Mouse (Mus musculus) midbrain, embryonic 13.5 days (tissue): ENCODE results near the gene Mylk. TPM values are rescaled to one million over a fixed set of nuclear protein-coding genes. Genes with fewer than 3 reads are reported as not detected.

Source experiments
- ATAC-seq: fragments of 200-750 bp; cut with Nextera tagmentation; 2 replicates; pipeline ENCODE4 v1.8.0; 2017; ENCODE audit warnings: mild to moderate bottlenecking, moderate TSS enrichment, moderate library complexity
- H3K27ac ChIP-seq: fragments of 300-500 bp; sonication (generic); 2 replicates; pipeline ENCODE4 v1.5.1; 2015; ENCODE audit warnings: inconsistent platforms, mild to moderate bottlenecking, moderate library complexity
- H3K27me3 ChIP-seq: fragments of 300-500 bp; sonication (generic); 2 replicates; pipeline ENCODE4 v1.6.1; 2015; ENCODE audit warnings: mild to moderate bottlenecking, inconsistent platforms
- H3K36me3 ChIP-seq: fragments of 300-500 bp; sonication (generic); 2 replicates; pipeline ENCODE4 v1.6.1; 2015; ENCODE audit warnings: mild to moderate bottlenecking, inconsistent platforms
- H3K4me1 ChIP-seq: fragments of 300-500 bp; sonication (generic); replicated peaks from 2 replicates; pipeline ENCODE4 v1.6.1; 2015; ENCODE audit warnings: inconsistent platforms
- H3K4me2 ChIP-seq: fragments of 300-500 bp; sonication (generic); replicated peaks from 2 replicates; pipeline ENCODE4 v1.6.1; 2015; ENCODE audit warnings: moderate library complexity, mild to moderate bottlenecking, inconsistent platforms
- H3K4me3 ChIP-seq: fragments of 300-500 bp; sonication (generic); replicated peaks from 2 replicates; pipeline ENCODE4 v1.5.1; 2015; ENCODE audit warnings: mild to moderate bottlenecking, inconsistent platforms
- H3K9ac ChIP-seq: fragments of 300-500 bp; sonication (generic); replicated peaks from 2 replicates; pipeline ENCODE4 v1.6.1; 2015; ENCODE audit warnings: mild to moderate bottlenecking, inconsistent platforms
- H3K9me3 ChIP-seq: fragments of 300-500 bp; sonication (generic); 2 replicates; pipeline ENCODE4 v1.6.1; 2016; ENCODE audit warnings: mild to moderate bottlenecking, inconsistent platforms
- WGBS: fragments of 180-500 bp; shearing (Covaris S2); methylation state at CpG from one replicate; pipeline ENCODE4 v1.1.7; 2015; 5-methylcytosine and 5-hydroxymethylcytosine counted together
- polyA plus RNA-seq: library from polyadenylated mRNA; unstranded; fragments of >200 nt; fragmentation: Nextera tagmentation; extraction: Ambion mirVana; gene quantifications from 2 replicates; pipeline ENCODE4 v1.2.1, GENCODE M21; 2015

Mylk gene
- polyA plus RNA-seq, 1 experiment from 2014 or later: 3.7 TPM

DNA sequence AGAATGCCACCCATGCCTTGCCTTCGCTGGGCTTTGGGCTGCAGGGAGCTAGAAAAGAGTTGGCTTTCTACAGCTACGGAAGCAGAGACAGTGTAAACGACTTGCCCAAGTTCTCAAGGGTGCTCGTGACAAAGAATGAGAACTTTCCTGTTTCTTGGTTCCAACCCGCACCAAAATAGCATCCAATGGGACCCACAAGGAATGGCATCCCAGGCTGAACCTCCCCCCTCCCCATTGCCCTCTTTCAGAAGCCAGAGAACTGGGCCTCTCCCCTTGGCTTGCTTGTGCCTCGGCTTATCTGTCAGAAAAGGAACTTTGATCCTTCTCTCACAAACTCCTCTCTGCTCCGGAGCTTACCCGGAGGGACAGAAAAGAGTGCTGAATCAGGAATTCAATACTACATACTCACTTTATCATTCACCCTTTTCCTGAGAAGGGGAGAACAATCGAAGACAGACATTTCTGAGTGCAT, 191.4 kb downstream of the Mylk start:
- ATAC-seq: no peak
- no peak overlapping the region for H3K9ac ChIP-seq
- H3K27me3 ChIP-seq: no peaks in the 10 kb centered on the region
- no peak overlapping the region for H3K4me3 ChIP-seq
- no peaks in the 10 kb centered on the region for H3K9me3 ChIP-seq
- H3K4me2 ChIP-seq: no peak overlapping the region
- no peaks in the 10 kb centered on the region for H3K36me3 ChIP-seq
- no peak overlapping the region for H3K27ac ChIP-seq
- 55% methylated on average over 9 of the region's 9 CpGs for WGBS
- 0 out of 2 replicates have a peak, but pooled peaks cover 15% of the 10 kb centered on the region for H3K4me1 ChIP-seq

DNA sequence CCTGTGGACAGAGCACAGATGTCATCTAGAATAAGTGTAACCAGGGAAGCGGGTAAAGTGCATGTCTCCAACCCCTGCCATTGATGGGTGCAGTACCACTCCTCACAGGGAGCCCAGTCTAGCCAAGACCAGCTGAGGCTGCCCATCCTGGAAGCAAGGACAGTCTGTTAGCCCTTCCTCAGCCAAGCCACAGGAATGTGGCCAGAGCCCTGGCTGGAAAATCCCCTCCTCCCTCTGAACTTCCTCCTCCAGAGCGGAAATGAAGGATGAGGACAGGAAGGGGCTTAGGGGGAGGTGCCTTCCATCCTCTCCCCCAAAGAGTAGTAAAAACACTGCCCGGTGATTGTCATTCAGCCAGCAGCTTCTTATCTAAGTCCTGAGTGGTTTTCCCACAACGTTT, 192.6 kb downstream of the Mylk start:
- 0 out of 2 replicates have a peak, but pooled peaks cover 15% of the 10 kb centered on the region for H3K4me1 ChIP-seq
- H3K27me3 ChIP-seq: no peaks in the 10 kb centered on the region
- H3K4me2 ChIP-seq: no peak overlapping the region
- ATAC-seq: no peak
- H3K9ac ChIP-seq: no peak overlapping the region
- H3K27ac ChIP-seq: no peak overlapping the region
- WGBS: 58% methylated on average over 4 of the region's 4 CpGs
- H3K9me3 ChIP-seq: no peaks in the 10 kb centered on the region
- no peak overlapping the region for H3K4me3 ChIP-seq
- H3K36me3 ChIP-seq: no peaks in the 10 kb centered on the region

DNA sequence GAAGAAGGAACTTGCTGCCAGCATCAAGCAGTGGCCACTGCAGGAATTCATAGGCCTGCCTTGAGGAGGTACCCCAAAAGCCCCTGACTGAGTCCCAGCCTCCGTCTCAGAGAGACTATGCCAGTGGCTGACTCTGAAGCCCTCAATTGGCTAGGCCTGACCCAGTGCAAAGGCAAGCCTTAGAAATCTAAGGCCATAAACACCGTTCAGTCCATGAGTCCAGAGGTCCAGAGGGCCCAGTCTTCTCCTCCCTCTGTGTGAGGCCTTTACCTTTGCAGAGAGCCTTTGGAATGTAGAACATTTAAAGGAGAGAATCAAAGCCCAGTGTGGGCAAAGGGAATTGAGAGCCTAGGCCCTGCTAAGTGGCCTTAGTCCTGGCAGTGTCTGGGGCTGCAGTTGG, 193.2 kb downstream of the Mylk start:
- Histone ChIP-seq H3K27ac (no peak overlapping the region), H3K9me3 (no peaks in the 10 kb centered on the region), H3K9ac (no peak overlapping the region), H3K36me3 (no peaks in the 10 kb centered on the region), H3K4me1 (0 out of 2 replicates have a peak, but pooled peaks cover 15% of the 10 kb centered on the region), H3K4me3 (no peak overlapping the region), H3K4me2 (no peak overlapping the region), H3K27me3 (no peaks in the 10 kb centered on the region)
- ATAC-seq: no peak
- 87% methylated on average over 2 of the region's 2 CpGs for WGBS

DNA sequence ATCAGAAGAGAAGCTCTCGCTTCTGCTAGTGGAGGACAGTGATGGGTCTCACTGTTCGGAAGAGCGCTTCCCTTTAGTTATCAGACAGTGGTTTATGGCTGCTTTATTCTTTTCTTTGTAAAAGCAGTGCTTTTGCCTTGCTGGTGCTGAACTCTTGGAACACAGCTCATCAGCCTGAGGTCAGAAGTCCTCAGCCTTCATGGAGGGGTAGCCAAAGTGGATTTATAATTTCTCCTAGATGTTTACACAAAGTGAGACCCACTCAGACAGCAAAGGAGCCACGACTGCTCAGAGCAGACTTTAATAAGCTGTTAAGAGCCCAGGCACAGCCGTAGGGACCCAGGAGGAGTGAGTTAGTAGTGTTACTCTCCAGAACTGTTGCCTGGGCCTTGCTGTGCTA, 194.9 kb downstream of the Mylk start:
- Histone ChIP-seq H3K4me2 (no peak overlapping the region), H3K4me1 (0 out of 2 replicates have a peak, but pooled peaks cover 10% of the 10 kb centered on the region), H3K27me3 (no peaks in the 10 kb centered on the region), H3K9me3 (no peaks in the 10 kb centered on the region), H3K36me3 (no peaks in the 10 kb centered on the region), H3K4me3 (no peak overlapping the region), H3K9ac (no peak overlapping the region), H3K27ac (no peak overlapping the region)
- ATAC-seq: no peak
- WGBS: 83% methylated on average over 5 of the region's 5 CpGs

DNA sequence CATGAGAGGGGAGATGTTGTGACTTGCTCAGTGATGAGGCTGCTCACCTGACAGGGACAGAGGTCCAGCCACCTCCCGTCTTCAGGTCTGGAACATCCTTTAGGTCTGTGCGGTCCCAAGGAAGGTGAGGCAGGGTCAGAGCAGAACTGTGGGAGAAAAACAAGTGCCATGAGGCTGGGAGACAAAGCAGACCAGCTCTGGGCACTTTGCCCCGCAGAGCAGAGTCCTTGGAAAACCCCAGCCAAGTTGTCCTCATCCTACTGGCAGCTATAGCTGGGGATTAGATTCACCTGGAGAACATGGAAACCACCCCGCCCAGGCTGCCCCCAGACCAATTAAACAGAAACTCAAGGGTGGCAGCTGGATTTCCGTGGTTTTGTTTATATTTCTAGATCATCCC, 195.4 kb downstream of the Mylk start:
- 0 out of 2 replicates have a peak, but pooled peaks cover 10% of the 10 kb centered on the region for H3K4me1 ChIP-seq
- no peaks in the 10 kb centered on the region for H3K36me3 ChIP-seq
- H3K9ac ChIP-seq: no peak overlapping the region
- no peak for ATAC-seq
- H3K4me3 ChIP-seq: no peak overlapping the region
- H3K9me3 ChIP-seq: no peaks in the 10 kb centered on the region
- WGBS: 86% methylated on average over 5 of the region's 5 CpGs
- H3K4me2 ChIP-seq: no peak overlapping the region
- no peaks in the 10 kb centered on the region for H3K27me3 ChIP-seq
- H3K27ac ChIP-seq: no peak overlapping the region

DNA sequence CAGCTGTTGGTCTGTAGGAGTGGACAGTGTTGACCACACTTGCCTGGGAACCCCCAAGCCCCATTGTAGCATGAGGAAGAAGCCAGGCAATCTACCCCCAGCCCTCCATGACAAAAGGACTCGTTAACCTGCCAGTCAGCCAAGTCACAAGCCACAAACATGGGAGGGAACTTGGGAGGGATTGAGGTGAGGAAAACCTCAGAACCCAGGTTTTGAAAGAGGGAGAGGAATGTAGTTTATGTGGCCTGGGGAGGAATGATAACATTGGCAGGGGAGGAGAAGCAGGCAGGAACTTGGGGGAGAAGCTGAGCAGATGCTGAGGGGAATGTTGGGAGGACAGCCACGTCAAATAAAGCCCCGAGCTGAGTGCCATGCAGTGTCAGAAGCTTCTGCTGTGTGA, 196.9 kb downstream of the Mylk start:
- Histone ChIP-seq H3K27ac (no peak overlapping the region), H3K4me1 (0 out of 2 replicates have a peak, but pooled peaks cover 4% of the 10 kb centered on the region), H3K9me3 (no peaks in the 10 kb centered on the region), H3K27me3 (no peaks in the 10 kb centered on the region), H3K36me3 (no peaks in the 10 kb centered on the region), H3K9ac (no peak overlapping the region), H3K4me3 (no peak overlapping the region), H3K4me2 (no peak overlapping the region)
- ATAC-seq: no peak
- 64% methylated on average over 3 of the region's 3 CpGs for WGBS

DNA sequence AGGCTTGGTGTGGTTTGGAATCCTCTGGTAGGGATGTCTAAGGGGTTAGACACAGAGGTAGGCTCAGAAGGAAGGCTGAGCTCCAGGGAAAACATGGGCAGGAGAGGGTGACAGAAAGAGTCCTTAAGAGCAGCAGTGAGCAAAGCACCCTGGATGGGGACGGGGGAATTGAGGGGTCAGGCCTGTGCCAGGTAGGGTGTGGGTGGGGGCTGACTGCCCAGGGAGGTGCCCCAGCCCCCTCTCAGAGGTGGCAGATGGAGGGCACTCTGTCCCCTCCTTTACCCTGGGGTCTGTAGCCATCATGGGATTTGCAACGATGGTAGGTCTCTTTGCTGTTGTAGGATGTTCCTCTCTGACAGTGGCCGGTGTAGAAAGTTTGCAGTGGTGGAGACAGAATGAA, 201.3 kb downstream of the Mylk start:
- WGBS: 99% methylated on average over 3 of the region's 3 CpGs
- H3K9ac ChIP-seq: no peak overlapping the region

DNA sequence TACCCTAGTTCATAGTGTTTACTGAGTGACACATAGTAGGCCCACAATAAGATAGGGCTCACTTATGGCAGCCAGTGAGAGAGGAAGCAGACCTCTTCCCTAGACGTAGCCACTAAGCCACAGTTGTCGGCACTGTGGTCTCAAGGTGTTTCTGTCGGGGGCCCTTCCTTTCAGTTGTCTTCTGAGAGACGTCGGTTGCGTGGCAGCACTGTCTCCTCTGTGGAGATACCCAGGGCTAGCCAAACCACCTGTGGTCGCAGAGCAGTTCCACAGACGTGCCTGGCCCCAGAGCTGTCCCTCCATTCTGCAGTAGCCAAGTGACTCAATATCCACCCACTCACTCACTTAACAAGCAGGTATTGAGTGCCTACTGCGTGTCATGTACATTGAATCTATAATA, 205.9 kb downstream of the Mylk start:
- Histone ChIP-seq H3K9me3 (no peaks in the 10 kb centered on the region), H3K27ac (no peak overlapping the region), H3K4me2 (no peak overlapping the region), H3K36me3 (no peaks in the 10 kb centered on the region; the same call in 1 of the 2 replicates), H3K4me3 (no peak overlapping the region), H3K9ac (no peak overlapping the region), H3K4me1 (no peaks in the 10 kb centered on the region), H3K27me3 (no peaks in the 10 kb centered on the region)
- WGBS: 88% methylated on average over 9 of the region's 9 CpGs
- no peak for ATAC-seq

More for the DNA sequence above, 201.3 kb downstream of the Mylk start:
- no peak for ATAC-seq
- Histone ChIP-seq H3K4me3 (no peak overlapping the region), H3K4me1 (no peaks in the 10 kb centered on the region), H3K36me3 (no peaks in the 10 kb centered on the region), H3K4me2 (no peak overlapping the region), H3K27ac (no peak overlapping the region), H3K27me3 (no peaks in the 10 kb centered on the region), H3K9me3 (no peaks in the 10 kb centered on the region)

DNA sequence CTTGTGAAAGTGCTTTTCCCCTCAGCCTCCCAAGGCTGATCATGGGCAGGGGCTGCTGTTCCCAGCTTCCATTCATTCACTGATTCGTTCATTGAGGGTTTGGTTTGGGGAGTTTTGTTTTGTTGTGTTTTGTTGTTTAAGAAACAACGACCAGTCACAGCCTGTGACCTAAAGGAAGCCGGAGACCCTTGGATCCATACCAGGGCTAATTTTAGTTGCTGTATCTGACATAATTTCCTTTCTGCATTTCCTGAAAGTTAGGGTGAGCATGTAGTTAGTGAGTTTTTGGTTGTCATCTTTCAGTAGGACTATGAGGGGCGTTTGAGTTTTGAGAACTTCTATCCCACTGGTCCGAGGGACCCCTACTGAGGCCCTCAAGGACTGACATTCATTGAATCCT, 207.2 kb downstream of the Mylk start:
- 83% methylated on average over 5 of the region's 5 CpGs for WGBS
- Histone ChIP-seq H3K4me2 (no peak overlapping the region), H3K4me1 (no peaks in the 10 kb centered on the region), H3K9ac (no peak overlapping the region), H3K36me3 (no peaks in the 10 kb centered on the region; the same call in 1 of the 2 replicates), H3K27me3 (no peaks in the 10 kb centered on the region), H3K9me3 (no peaks in the 10 kb centered on the region), H3K27ac (no peak overlapping the region), H3K4me3 (no peak overlapping the region)
- no peak for ATAC-seq

DNA sequence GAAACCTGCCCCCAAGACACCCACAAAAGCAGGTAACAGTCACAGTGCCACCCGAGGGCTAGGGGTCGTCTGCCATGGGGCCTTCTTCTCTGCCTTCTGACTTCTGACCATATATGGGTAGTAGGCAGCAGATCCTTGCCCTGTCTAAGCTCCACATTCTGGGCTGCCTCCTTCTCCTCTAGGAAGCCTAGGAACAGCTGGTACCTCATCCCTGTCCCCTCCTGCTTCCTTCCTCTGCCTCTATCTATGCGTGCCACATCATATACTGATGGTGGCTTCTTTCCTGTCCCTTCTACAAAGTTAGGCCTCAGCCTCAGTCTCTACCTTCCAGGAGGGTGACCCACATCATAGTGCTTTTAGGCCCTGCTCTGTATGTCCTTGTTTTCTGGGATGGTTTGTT, 207.8 kb downstream of the Mylk start:
- WGBS: 84% methylated on average over 3 of the region's 3 CpGs
- Histone ChIP-seq H3K9ac (no peak overlapping the region), H3K4me1 (no peaks in the 10 kb centered on the region), H3K36me3 (no peaks in the 10 kb centered on the region; the same call in 1 of the 2 replicates), H3K4me2 (no peak overlapping the region), H3K4me3 (no peak overlapping the region), H3K9me3 (no peaks in the 10 kb centered on the region), H3K27ac (no peak overlapping the region), H3K27me3 (no peaks in the 10 kb centered on the region)
- no peak for ATAC-seq

DNA sequence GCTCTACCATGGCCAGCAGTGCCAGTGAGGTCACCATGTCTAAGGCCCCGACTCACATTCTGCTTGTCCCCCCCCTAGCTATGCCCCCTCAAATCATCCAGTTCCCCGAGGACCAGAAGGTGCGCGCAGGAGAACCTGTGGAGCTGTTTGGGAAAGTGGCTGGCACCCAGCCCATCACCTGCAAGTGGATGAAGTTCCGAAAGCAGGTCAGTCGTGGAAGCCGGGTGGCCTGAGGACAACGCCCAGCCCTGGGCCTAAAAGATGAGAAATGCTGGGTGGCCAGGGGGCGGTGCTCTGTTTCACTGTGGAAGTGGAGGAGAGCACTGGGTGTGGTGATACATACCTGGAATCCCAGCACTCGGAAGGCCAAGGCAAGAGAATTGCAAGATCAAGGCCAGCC, 208.5 kb downstream of the Mylk start:
- H3K27me3 ChIP-seq: no peaks in the 10 kb centered on the region
- no peaks in the 10 kb centered on the region for H3K9me3 ChIP-seq
- 95% methylated on average over 10 of the region's 10 CpGs for WGBS
- no peak overlapping the region for H3K4me2 ChIP-seq
- H3K36me3 ChIP-seq: no peaks in the 10 kb centered on the region; the same call in 1 of the 2 replicates
- H3K9ac ChIP-seq: no peak overlapping the region
- H3K27ac ChIP-seq: no peak overlapping the region
- H3K4me3 ChIP-seq: no peak overlapping the region
- no peak for ATAC-seq
- H3K4me1 ChIP-seq: peaks cover 6% of the 10 kb centered on the region

DNA sequence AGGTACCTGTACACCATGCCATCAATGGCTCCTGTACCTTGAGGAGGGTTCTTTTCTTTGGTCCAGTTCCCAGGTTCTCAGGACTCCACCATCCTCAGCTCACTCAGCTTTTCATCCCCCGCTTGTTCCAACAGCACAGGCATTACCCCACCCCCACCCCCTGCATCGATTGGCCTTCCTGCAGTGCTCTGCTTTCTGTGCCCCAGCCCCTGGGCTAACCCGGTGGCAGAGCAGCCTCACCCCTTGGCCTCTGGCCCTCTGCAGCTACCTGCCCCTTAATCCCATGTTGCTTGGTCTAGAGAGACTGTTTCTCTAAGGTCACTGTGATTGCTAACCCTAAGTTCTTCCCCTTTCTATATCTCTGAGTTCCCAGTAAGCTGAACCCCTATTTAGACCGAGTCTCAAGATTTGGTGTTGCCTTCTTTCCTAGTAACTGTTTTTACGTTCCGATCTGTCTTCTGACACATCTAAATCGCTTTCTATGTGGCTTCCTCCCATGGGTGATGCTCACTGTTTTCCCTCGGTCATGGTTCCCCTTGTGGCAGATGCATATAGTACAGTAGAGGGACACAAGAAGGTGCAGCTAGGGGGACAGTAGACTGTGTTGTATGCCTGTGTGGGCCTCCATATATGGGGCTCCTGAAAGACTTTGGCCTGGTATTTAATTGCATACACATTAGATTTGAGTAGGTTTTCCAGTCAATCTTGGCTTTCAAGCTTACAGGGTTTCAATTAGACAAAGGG, 212.6 kb downstream of the Mylk start:
- no peak overlapping the region for H3K4me2 ChIP-seq
- no peak overlapping the region for H3K27ac ChIP-seq
- no peak for ATAC-seq
- peaks cover 15% of the 10 kb centered on the region for H3K4me1 ChIP-seq
- H3K9me3 ChIP-seq: no peaks in the 10 kb centered on the region
- 74% methylated on average over 8 of the region's 8 CpGs for WGBS
- no peaks in the 10 kb centered on the region; the same call in 1 of the 2 replicates for H3K36me3 ChIP-seq
- H3K4me3 ChIP-seq: no peak overlapping the region
- H3K9ac ChIP-seq: no peak overlapping the region
- H3K27me3 ChIP-seq: no peaks in the 10 kb centered on the region
